Mouse (Mus musculus): Measurements from ENCODE around the gene Atm. TPM values are rescaled to one million over a fixed set of nuclear protein-coding genes. Genes with fewer than 3 reads are reported as not detected.

Gene Atm
- polyA plus RNA-seq, 1 experiment from 2014 or later = 7.5 TPM

DNA sequence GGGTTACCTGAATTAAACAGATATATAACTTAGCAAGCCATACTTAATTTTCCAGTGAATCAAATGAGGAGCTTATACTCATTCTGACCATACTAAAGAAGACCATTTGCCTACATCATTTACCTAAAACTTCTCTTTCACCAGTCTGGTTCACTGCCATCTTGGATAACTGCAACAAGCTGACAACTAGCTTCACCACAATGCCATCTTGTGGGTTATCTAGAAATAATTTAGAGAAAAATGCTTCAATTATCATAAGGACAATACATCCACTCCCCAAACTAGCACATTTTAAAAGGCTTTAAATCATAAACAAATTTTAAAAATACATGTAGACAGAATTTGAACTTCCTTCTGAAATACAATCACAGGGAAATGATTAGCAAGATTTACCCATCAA is 50.7 kb downstream of the Atm start:
- no peak overlapping the region for H3K4me3 ChIP-seq (ENCODE audit: low read depth, low read length)
- H3K9me3 ChIP-seq (ENCODE audit: control insufficient read depth, low read length) = no peaks in the 10 kb centered on the region
- no peaks in the 10 kb centered on the region for H3K36me3 ChIP-seq (ENCODE audit: control insufficient read depth, insufficient read depth, low read length)
- no peak for ATAC-seq (ENCODE audit: low FRiP score, low TSS enrichment)
- H3K4me2 ChIP-seq (replicated peaks; ENCODE audit: low read depth) = no peak overlapping the region
- DNase-seq (ENCODE audit: low spot score) = no peak
- no peaks in the 10 kb centered on the region for H3K27me3 ChIP-seq (ENCODE audit: control insufficient read depth, insufficient read depth, low read length)
- TF ChIP-seq EP300 (optimal IDR thresholded peaks at IDR 0.05) (no peak), CTCF (IDR thresholded peaks at IDR 0.05; ENCODE audit: low read depth) (peak; percentile 35)
- H3K27ac ChIP-seq (replicated peaks) = no peak overlapping the region
- H3K4me1 ChIP-seq (replicated peaks; ENCODE audit: control insufficient read depth, insufficient read depth) = no peaks in the 10 kb centered on the region
- no peak overlapping the region for H3K9ac ChIP-seq (ENCODE audit: low read length)

DNA sequence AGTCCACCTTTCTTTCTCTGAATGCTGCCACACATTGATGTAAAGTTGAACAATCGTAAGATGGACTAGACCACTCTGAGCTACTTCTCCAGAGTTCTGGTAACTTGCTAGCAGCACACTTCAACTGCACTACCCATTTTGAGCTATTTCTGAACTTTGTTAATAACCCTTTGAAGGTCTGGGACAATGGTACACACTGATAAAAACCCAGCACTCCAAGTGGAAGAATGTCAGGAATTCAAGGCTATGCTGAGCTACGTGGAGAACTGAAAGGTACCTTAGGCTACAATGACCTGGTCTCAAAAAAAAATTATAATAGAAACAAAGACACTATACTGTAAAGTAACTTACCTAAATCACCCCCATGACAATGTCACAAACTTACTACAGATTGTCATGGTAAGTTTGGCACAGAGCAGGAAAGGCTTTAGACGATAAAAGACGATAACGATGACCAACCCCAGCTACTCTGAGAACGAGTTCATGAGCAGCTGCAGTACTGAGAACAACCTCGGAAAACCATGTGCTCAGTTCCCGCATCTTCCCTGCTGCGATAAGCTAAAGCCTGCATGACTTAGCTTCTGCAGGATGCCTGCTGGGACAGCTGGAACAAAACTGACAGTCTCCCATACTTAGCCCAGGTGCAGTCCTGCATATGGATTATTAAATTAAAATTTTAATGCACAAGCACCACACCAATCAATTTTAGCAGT is 63.6 kb downstream of the Atm start:
- TF ChIP-seq EP300 (optimal IDR thresholded peaks at IDR 0.05) = no peak
- TF ChIP-seq CTCF (IDR thresholded peaks at IDR 0.05; ENCODE audit: low read depth) = no peak
- H3K27ac ChIP-seq (replicated peaks) = no peak overlapping the region
- H3K4me3 ChIP-seq (ENCODE audit: low read depth, low read length) = no peak overlapping the region
- no peaks in the 10 kb centered on the region for H3K9me3 ChIP-seq (ENCODE audit: control insufficient read depth, low read length)
- H3K4me1 ChIP-seq (replicated peaks; ENCODE audit: control insufficient read depth, insufficient read depth) = no peaks in the 10 kb centered on the region
- ATAC-seq (ENCODE audit: low FRiP score, low TSS enrichment) (no peak), DNase-seq (ENCODE audit: low spot score) (no peak)
- no peak overlapping the region for H3K9ac ChIP-seq (ENCODE audit: low read length)
- WGBS = 73% methylated on average over 9 of the region's 9 CpGs
- no peaks in the 10 kb centered on the region for H3K27me3 ChIP-seq (ENCODE audit: control insufficient read depth, insufficient read depth, low read length)
- H3K4me2 ChIP-seq (replicated peaks; ENCODE audit: low read depth) = no peak overlapping the region
- no peaks in the 10 kb centered on the region for H3K36me3 ChIP-seq (ENCODE audit: control insufficient read depth, insufficient read depth, low read length)

DNA sequence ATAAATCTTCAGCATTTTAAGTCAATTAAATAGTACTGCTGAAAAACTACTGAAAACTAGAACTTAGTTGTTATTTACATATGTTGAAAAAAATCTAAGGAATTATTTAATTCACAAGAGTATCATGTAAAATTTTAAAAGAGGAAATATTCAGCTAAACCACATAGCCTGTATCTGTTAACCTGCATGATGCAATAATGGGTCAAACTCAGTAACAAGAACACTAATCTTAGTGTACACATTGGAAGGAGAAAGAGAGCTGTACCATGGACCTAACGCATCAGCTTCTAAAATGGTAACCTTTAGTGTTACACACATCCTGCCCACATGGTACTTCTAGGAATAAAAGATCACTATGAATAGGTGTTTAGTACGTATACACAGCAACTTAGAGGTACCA is 84.5 kb downstream of the Atm start:
- 77% methylated on average over 2 of the region's 2 CpGs for WGBS

DNA sequence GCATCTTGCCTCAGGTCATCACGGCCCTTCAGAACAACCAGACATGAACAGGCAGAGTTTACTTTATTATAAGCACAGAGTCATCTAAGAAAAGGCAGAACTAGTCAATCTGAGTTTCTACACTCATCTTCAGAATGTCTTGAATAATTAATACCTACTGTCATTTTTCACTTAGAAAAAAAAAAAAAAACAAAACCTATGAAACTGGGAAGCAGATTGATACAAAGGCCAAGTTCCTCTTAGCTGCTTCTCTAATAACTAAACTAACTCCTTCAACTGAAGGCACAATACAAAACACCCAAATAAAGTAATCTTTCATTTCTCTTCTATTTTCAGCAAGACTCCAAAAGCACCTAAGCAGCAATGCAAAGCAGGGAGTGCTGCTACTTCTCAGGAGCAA is 85.9 kb downstream of the Atm start:
- Histone ChIP-seq H3K4me3 (ENCODE audit: low read depth, low read length) (no peak overlapping the region), H3K9ac (ENCODE audit: low read length) (no peak overlapping the region), H3K4me2 (replicated peaks; ENCODE audit: low read depth) (no peak overlapping the region), H3K27ac (replicated peaks) (no peak overlapping the region), H3K36me3 (ENCODE audit: control insufficient read depth, insufficient read depth, low read length) (no peaks in the 10 kb centered on the region; the same call in 1 of the 2 replicates), H3K27me3 (ENCODE audit: control insufficient read depth, insufficient read depth, low read length) (no peaks in the 10 kb centered on the region), H3K4me1 (replicated peaks; ENCODE audit: control insufficient read depth, insufficient read depth) (no peaks in the 10 kb centered on the region), H3K9me3 (ENCODE audit: control insufficient read depth, low read length) (no peaks in the 10 kb centered on the region)
- WGBS = 91% methylated on average over 1 of the region's 1 CpGs
- DNase-seq (ENCODE audit: low spot score) (no peak), ATAC-seq (ENCODE audit: low FRiP score, low TSS enrichment) (no peak)
- TF ChIP-seq CTCF (IDR thresholded peaks at IDR 0.05; ENCODE audit: low read depth) = no peak

More for the DNA sequence above, 84.5 kb downstream of the Atm start:
- DNase-seq (ENCODE audit: low spot score) (no peak), ATAC-seq (ENCODE audit: low FRiP score, low TSS enrichment) (no peak)
- Histone ChIP-seq H3K4me3 (ENCODE audit: low read depth, low read length) (no peak overlapping the region), H3K36me3 (ENCODE audit: control insufficient read depth, insufficient read depth, low read length) (no peaks in the 10 kb centered on the region; the same call in 1 of the 2 replicates), H3K4me1 (replicated peaks; ENCODE audit: control insufficient read depth, insufficient read depth) (no peaks in the 10 kb centered on the region), H3K27ac (replicated peaks) (no peak overlapping the region), H3K27me3 (ENCODE audit: control insufficient read depth, insufficient read depth, low read length) (no peaks in the 10 kb centered on the region), H3K9me3 (ENCODE audit: control insufficient read depth, low read length) (no peaks in the 10 kb centered on the region), H3K4me2 (replicated peaks; ENCODE audit: low read depth) (no peak overlapping the region), H3K9ac (ENCODE audit: low read length) (no peak overlapping the region)
- TF ChIP-seq EP300 (optimal IDR thresholded peaks at IDR 0.05) (no peak), CTCF (IDR thresholded peaks at IDR 0.05; ENCODE audit: low read depth) (no peak)

DNA sequence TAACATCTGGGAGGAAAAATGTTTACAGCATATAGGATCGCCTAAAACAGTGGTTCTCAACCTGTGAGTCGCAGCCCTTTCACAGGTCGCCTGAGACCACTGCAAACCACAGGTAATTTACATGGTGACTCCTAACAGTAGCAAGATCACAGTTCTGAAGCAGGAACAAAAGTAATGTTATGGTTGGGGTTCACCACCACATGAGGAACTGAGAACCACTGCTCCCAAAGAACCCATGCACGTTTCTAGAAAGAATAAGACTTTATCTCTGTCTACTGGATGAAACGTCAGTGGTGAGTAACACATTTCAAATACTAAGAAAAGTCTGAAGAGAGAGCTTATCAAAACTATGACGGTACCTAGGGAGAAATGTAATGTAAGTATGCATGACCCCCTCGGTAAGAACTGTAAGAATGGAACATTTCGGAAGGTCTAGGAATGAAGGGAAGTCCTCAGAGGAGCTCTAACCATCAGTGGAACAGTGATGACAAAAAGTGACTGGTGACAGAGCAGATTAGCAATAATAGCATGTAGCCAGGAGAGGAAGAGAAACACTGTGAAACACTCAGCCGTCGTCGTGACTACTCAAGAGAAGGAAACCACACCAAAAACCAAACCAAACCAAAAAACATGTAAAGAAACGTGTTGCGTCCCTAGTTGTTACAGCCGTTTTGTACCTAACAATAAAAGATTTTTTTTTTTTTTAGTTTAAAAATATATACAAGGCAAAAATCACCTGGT is 100.5 kb downstream of the Atm start:
- H3K27me3 ChIP-seq (ENCODE audit: control insufficient read depth, insufficient read depth, low read length) = no peaks in the 10 kb centered on the region
- DNase-seq (ENCODE audit: low spot score) (no peak), ATAC-seq (ENCODE audit: low FRiP score, low TSS enrichment) (no peak)
- 89% methylated on average over 14 of the region's 14 CpGs for WGBS
- TF ChIP-seq EP300 (optimal IDR thresholded peaks at IDR 0.05) (no peak), CTCF (IDR thresholded peaks at IDR 0.05; ENCODE audit: low read depth) (no peak)
- no peak overlapping the region for H3K4me3 ChIP-seq (ENCODE audit: low read depth, low read length)
- no peaks in the 10 kb centered on the region for H3K9me3 ChIP-seq (ENCODE audit: control insufficient read depth, low read length)
- peaks cover 6% of the 10 kb centered on the region; the same call in 1 of the 2 replicates for H3K36me3 ChIP-seq (ENCODE audit: control insufficient read depth, insufficient read depth, low read length)
- no peak overlapping the region for H3K27ac ChIP-seq (replicated peaks)
- no peaks in the 10 kb centered on the region for H3K4me1 ChIP-seq (replicated peaks; ENCODE audit: control insufficient read depth, insufficient read depth)
- no peak overlapping the region for H3K9ac ChIP-seq (ENCODE audit: low read length)
- no peak overlapping the region for H3K4me2 ChIP-seq (replicated peaks; ENCODE audit: low read depth)

DNA sequence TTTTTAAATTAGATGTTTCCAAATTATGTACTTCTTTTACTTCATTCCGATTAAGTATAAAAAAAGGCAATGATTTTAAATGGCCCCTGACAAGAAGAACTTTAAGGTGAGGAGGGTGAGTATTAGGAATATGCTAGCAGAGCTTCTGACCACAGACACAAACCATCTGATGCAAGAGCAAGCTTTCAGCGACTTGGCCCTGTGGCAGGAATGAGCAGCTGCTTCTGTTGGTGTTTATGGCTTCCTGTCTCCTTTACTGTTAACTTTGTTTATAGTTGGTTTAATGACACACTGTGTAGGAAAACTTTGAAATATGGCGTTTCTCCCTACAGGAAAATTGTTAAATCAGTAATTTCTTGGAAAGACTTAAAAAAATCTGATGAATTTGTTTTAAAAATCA is 108.9 kb downstream of the Atm start:
- ATAC-seq (ENCODE audit: low FRiP score, low TSS enrichment) = no peak
- H3K27ac ChIP-seq (replicated peaks) = no peak overlapping the region
- no peak overlapping the region for H3K4me2 ChIP-seq (replicated peaks; ENCODE audit: low read depth)
- H3K4me3 ChIP-seq (ENCODE audit: low read depth, low read length) = no peak overlapping the region
- 43% methylated on average over 3 of the region's 3 CpGs for WGBS
- no peak for DNase-seq (ENCODE audit: low spot score)
- no peaks in the 10 kb centered on the region for H3K36me3 ChIP-seq (ENCODE audit: control insufficient read depth, insufficient read depth, low read length)
- no peaks in the 10 kb centered on the region for H3K9me3 ChIP-seq (ENCODE audit: control insufficient read depth, low read length)
- no peak for TF ChIP-seq EP300 (optimal IDR thresholded peaks at IDR 0.05)
- peak; percentile 41 for TF ChIP-seq CTCF (IDR thresholded peaks at IDR 0.05; ENCODE audit: low read depth)
- H3K9ac ChIP-seq (ENCODE audit: low read length) = no peak overlapping the region
- no peaks in the 10 kb centered on the region for H3K27me3 ChIP-seq (ENCODE audit: control insufficient read depth, insufficient read depth, low read length)
- H3K4me1 ChIP-seq (replicated peaks; ENCODE audit: control insufficient read depth, insufficient read depth) = no peaks in the 10 kb centered on the region
